Mouse (Mus musculus): ENCODE results near the gene Rnaseh2a. TPM values are rescaled to one million over a fixed set of nuclear protein-coding genes. Genes with fewer than 3 reads are reported as not detected.

The Rnaseh2a gene
- total and polyA plus RNA-seq, 3 experiments: 71.6 to 115 (median 83.1) TPM

DNA sequence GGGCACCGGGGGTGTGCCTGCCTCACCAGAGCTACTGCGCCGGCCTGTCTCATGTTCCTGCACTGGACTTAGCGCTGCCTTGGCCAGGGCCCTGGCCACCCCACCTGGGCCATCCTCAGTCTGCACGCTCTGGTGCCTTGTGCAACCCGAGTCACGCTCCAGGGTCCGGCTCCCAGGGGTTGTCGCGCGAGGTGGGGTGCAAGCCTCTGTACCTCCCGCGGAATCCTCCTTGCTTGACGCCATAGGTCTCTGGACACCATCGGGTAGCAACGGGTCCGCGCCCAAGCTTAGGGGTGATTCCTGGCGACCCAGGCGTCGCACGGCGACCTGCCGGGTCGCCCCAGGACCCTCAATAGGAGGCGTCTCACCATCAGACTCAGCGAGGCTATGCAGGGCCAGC lies 57.2 kb downstream of the Rnaseh2a start:
- no peak overlapping the region for H3K9ac ChIP-seq (ENCODE audit: insufficient read depth, low read depth)
- in situ Hi-C loops (cut with MboI; ENCODE audit: low pct_ligation_motif_present, low pct_unique_long_range_greater_than_20kb, low sequenced_read_pairs) (no loop called here), dilution Hi-C loops (cut with MboI; ENCODE audit: extremely low pct_ligation_motif_present, extremely low pct_unique_long_range_greater_than_20kb, low sequenced_read_pairs) (no loop called here)
- peaks cover 13% of the 10 kb centered on the region for H3K9me3 ChIP-seq (replicated peaks; ENCODE audit: low read length)
- H3K4me2 ChIP-seq (ENCODE audit: insufficient read depth, low read depth, poor library complexity, severe bottlenecking): no peak overlapping the region
- H3K36me3 ChIP-seq (replicated peaks in 1 of 2; ENCODE audit: control insufficient read depth in 1 of 2, insufficient read depth in 1 of 2, low read length in 1 of 2): peaks cover 12 to 58% of the 10 kb centered on the region in 2 experiments
- no peak overlapping the region for H3K4me3 ChIP-seq (replicated peaks in 1 of 3; ENCODE audit: low read depth in 2 of 3, low read length in 2 of 3, poor library complexity in 1 of 3)
- H3K27ac ChIP-seq (ENCODE audit: insufficient read depth, low read depth): no peak overlapping the region
- TF ChIP-seq RAD21 (IDR thresholded peaks at IDR 0.05; ENCODE audit: low read depth, low read length): no peak
- TF ChIP-seq IRF4 (IDR thresholded peaks at IDR 0.05; ENCODE audit: low read depth, low read length): no peak
- TF ChIP-seq MAZ (IDR thresholded peaks at IDR 0.05; ENCODE audit: low read depth, low read length): no peak
- no peak for TF ChIP-seq SMC3 (IDR thresholded peaks at IDR 0.05; ENCODE audit: low read depth, low read length)
- no peak for TF ChIP-seq TCF12 (IDR thresholded peaks at IDR 0.05; ENCODE audit: low read depth, low read length)
- no peak for TF ChIP-seq ELF1 (IDR thresholded peaks at IDR 0.05; ENCODE audit: low read depth, low read length)
- TF ChIP-seq ZMIZ1 (IDR thresholded peaks at IDR 0.05; ENCODE audit: low read depth, low read length): no peak
- TF ChIP-seq MXI1 (IDR thresholded peaks at IDR 0.05; ENCODE audit: low read depth, low read length): no peak
- no peak for TF ChIP-seq SIN3A (IDR thresholded peaks at IDR 0.05; ENCODE audit: low read length)
- TF ChIP-seq ETS1 (conservative IDR thresholded peaks at IDR 0.05; ENCODE audit: low read depth, low read length): no peak
- no peak for TF ChIP-seq MYC (IDR thresholded peaks at IDR 0.05; ENCODE audit: low read depth, low read length)
- TF ChIP-seq POLR2AphosphoS2 (IDR thresholded peaks at IDR 0.05; ENCODE audit: low read depth, low read length): no peak
- TF ChIP-seq POLR2A (IDR thresholded peaks at IDR 0.05; ENCODE audit: low read depth, low read length): no peak
- no peak for TF ChIP-seq HCFC1 (IDR thresholded peaks at IDR 0.05; ENCODE audit: low read depth, low read length)
- TF ChIP-seq PAX5 (IDR thresholded peaks at IDR 0.05; ENCODE audit: low read length): no peak
- no peaks in the 10 kb centered on the region for H3K27me3 ChIP-seq (replicated peaks)
- peaks cover 8 to 15% of the 10 kb centered on the region in 2 experiments for H3K4me1 ChIP-seq (ENCODE audit: control insufficient read depth in 1 of 2, insufficient read depth in 2 of 2)
- DNase-seq (ENCODE audit: extremely low read depth): no peak
- H3K79me2 ChIP-seq (replicated peaks; ENCODE audit: control insufficient read depth, extremely low read depth, insufficient read depth, poor library complexity, severe bottlenecking): no peaks in the 10 kb centered on the region

DNA sequence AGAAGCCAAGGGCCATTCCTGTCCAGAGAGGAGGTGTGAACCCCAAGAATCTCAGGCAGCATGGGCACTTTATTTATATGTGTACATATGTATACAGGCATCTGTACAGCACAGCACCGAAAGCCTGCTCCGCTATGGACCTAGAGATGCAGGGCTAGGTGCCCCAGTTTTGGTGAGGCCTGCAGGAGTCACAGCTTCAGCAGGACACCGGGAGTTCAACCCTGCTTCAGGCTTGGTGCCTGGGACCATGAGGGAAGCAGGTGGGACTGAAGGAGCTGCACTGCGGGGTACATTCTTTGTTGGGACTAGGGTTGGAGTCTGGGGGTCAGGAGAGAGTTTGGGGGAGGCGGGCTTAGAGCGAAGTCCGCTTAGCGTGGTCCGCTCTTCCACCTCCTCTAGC lies 57.7 kb downstream of the Rnaseh2a start:
- H3K27ac ChIP-seq (ENCODE audit: insufficient read depth, low read depth): no peak overlapping the region
- no peak overlapping the region for H3K4me2 ChIP-seq (ENCODE audit: insufficient read depth, low read depth, poor library complexity, severe bottlenecking)
- H3K79me2 ChIP-seq (replicated peaks; ENCODE audit: control insufficient read depth, extremely low read depth, insufficient read depth, poor library complexity, severe bottlenecking): no peaks in the 10 kb centered on the region
- H3K4me3 ChIP-seq (replicated peaks in 1 of 3; ENCODE audit: low read depth in 2 of 3, low read length in 2 of 3, poor library complexity in 1 of 3): no peak overlapping the region
- peaks cover 8 to 15% of the 10 kb centered on the region in 2 experiments for H3K4me1 ChIP-seq (ENCODE audit: control insufficient read depth in 1 of 2, insufficient read depth in 2 of 2)
- no peak overlapping the region for H3K9ac ChIP-seq (ENCODE audit: insufficient read depth, low read depth)
- peaks cover 12 to 57% of the 10 kb centered on the region in 2 experiments for H3K36me3 ChIP-seq (replicated peaks in 1 of 2; ENCODE audit: control insufficient read depth in 1 of 2, insufficient read depth in 1 of 2, low read length in 1 of 2)
- dilution Hi-C loops (cut with MboI; ENCODE audit: extremely low pct_ligation_motif_present, extremely low pct_unique_long_range_greater_than_20kb, low sequenced_read_pairs): no loop called here
- no peak for DNase-seq (ENCODE audit: extremely low read depth)
- TF ChIP-seq HCFC1 (IDR thresholded peaks at IDR 0.05; ENCODE audit: low read depth, low read length) (no peak), ELF1 (IDR thresholded peaks at IDR 0.05; ENCODE audit: low read depth, low read length) (no peak), JUN (IDR thresholded peaks at IDR 0.05; ENCODE audit: insufficient read depth, low read depth, low read length) (no peak), MAFK (IDR thresholded peaks at IDR 0.05; ENCODE audit: insufficient replicate concordance, low read length) (no peak), JUND (conservative IDR thresholded peaks at IDR 0.05; ENCODE audit: low read depth, low read length) (no peak), UBTF (IDR thresholded peaks at IDR 0.05; ENCODE audit: low read depth, low read length) (no peak), IRF4 (IDR thresholded peaks at IDR 0.05; ENCODE audit: low read depth, low read length) (no peak), CTCF (conservative IDR thresholded peaks at IDR 0.05 in 1 of 2, IDR thresholded peaks at IDR 0.05 in 1 of 2; ENCODE audit: low read depth in 2 of 2, low read length in 2 of 2) (no peak), SIN3A (IDR thresholded peaks at IDR 0.05; ENCODE audit: low read length) (no peak)
- in situ Hi-C loops (cut with MboI; ENCODE audit: low pct_ligation_motif_present, low pct_unique_long_range_greater_than_20kb, low sequenced_read_pairs): no loop called here
- H3K27me3 ChIP-seq (replicated peaks): no peaks in the 10 kb centered on the region
- H3K9me3 ChIP-seq (replicated peaks; ENCODE audit: low read length): peaks cover 13% of the 10 kb centered on the region

Data from CH12.LX (cell line).